Mouse (Mus musculus): ENCODE measurements around the gene Fbxw9.

Gene Fbxw9

GRCm38 (mm10) chr8:85059879-85060616 is at the start of gene Fbxw9:
Gene Fbxw9, plus strand, starts transcription at chr8:85060055.
- peak; percentile 95 for DNase-seq (ENCODE audit: low spot score)

GRCm38 (mm10) chr8:85011242-85011641 is 48.6 kb upstream of the Fbxw9 start:
- DNase-seq (ENCODE audit: low spot score) = peak; percentile 36

- peak; percentile 90 for DNase-seq (ENCODE audit: low spot score)
Observed at GRCm38 (mm10) chr8:85013230-85013840, 46.5 kb upstream of the Fbxw9 start.

- no peak for DNase-seq (ENCODE audit: low spot score)
Observed at GRCm38 (mm10) chr8:85014431-85014830, 45.4 kb upstream of the Fbxw9 start, which contains the start of gene Best2. Gene Best2, minus strand, starts transcription at chr8:85014531.

- DNase-seq (ENCODE audit: low spot score) = no peak
Observed at GRCm38 (mm10) chr8:85016724-85017123, 43.1 kb upstream of the Fbxw9 start.

- no peak for DNase-seq (ENCODE audit: low spot score)
Observed at GRCm38 (mm10) chr8:85017209-85017608, 42.6 kb upstream of the Fbxw9 start.

- DNase-seq (ENCODE audit: low spot score) = no peak
Observed at GRCm38 (mm10) chr8:85021514-85022055, 38.3 kb upstream of the Fbxw9 start.

GRCm38 (mm10) chr8:85023846-85024245 is 36.0 kb upstream of the Fbxw9 start:
- DNase-seq (ENCODE audit: low spot score) = no peak

- DNase-seq (ENCODE audit: low spot score) = peak; percentile 94
Observed at GRCm38 (mm10) chr8:85025098-85025932, 34.5 kb upstream of the Fbxw9 start, which contains the start of gene Asna1. Gene Asna1, minus strand, starts transcription at chr8:85025281.

- peak; percentile 99 for DNase-seq (ENCODE audit: low spot score)
Observed at GRCm38 (mm10) chr8:85026670-85027515, 33.0 kb upstream of the Fbxw9 start, which contains the start of gene Trir. Gene Trir, plus strand, starts transcription at chr8:85026823.

- no peak for DNase-seq (ENCODE audit: low spot score)
Observed at GRCm38 (mm10) chr8:85027516-85027855, 32.4 kb upstream of the Fbxw9 start.

GRCm38 (mm10) chr8:85027922-85028321 is 31.9 kb upstream of the Fbxw9 start:
- DNase-seq (ENCODE audit: low spot score) = no peak

GRCm38 (mm10) chr8:85029271-85029670 is 30.6 kb upstream of the Fbxw9 start:
- no peak for DNase-seq (ENCODE audit: low spot score)

GRCm38 (mm10) chr8:85032622-85033311 is 27.1 kb upstream of the Fbxw9 start:
- no peak for DNase-seq (ENCODE audit: low spot score)

GRCm38 (mm10) chr8:85033867-85034266 is 26.0 kb upstream of the Fbxw9 start:
- DNase-seq (ENCODE audit: low spot score) = no peak

- peak; percentile 96 for DNase-seq (ENCODE audit: low spot score)
Observed at GRCm38 (mm10) chr8:85034764-85035163, 25.1 kb upstream of the Fbxw9 start.

- peak; percentile 49 for DNase-seq (ENCODE audit: low spot score)
Observed at GRCm38 (mm10) chr8:85035165-85035727, 24.6 kb upstream of the Fbxw9 start.

- DNase-seq (ENCODE audit: low spot score) = no peak
Observed at GRCm38 (mm10) chr8:85035728-85036310, 24.0 kb upstream of the Fbxw9 start.

GRCm38 (mm10) chr8:85036381-85036717 is 23.5 kb upstream of the Fbxw9 start:
- no peak for DNase-seq (ENCODE audit: low spot score)

GRCm38 (mm10) chr8:85036718-85037365 is 23.0 kb upstream of the Fbxw9 start, which contains the start of gene Tnpo2:
Gene Tnpo2, plus strand, starts transcription at chr8:85036915.
- peak; percentile 98 for DNase-seq (ENCODE audit: low spot score)

All from embryo, embryonic 10 days (tissue).